19 mouse cellular contexts compared by ENCODE assay signal in the genomic region with DNA sequence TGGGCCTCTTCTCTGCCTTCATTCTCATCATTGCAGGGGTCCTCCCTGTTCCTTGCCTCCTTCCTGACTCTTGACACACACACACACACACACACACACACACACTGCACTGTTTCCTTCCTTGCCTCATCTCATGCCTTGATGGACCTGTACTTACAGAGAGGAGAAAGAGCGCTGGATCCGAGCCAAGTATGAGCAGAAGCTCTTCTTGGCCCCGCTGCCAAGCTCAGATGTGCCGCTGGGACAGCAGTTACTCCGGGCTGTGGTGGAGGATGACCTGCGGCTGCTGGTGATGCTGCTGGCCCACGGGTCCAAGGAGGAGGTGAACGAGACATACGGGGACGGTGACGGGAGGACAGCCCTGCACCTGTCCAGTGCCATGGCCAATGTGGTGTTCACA. TPM values are rescaled to one million over a fixed set of nuclear protein-coding genes. Genes with fewer than 3 reads are reported as not detected.
A peak's percentile ranks its signal among the peaks of the same experiment; 100 is the strongest.
DNase-seq lines count a peak whose midpoint lies in the region; ATAC-seq and TF ChIP-seq lines count a peak whose summit lies in the region.
"Had no signal": no experiment of that assay in that cellular context is flagged by ENCODE, and none has a peak within 500 bp of the region (broad histone marks: within the 10 kb centered on the region; RNA-seq: fewer than 3 reads in every experiment).

No protein-coding gene starts in this region.

- H3K4me2 ChIP-seq in hindbrain, postnatal 0 days (ENCODE audit: low read depth, low read length): no peak overlapping the region
- H3K4me2 ChIP-seq: forebrain, embryonic 15.5 days had no signal

- peaks cover 37% of the 10 kb centered on the region; the same call in 1 of the 2 replicates for H3K36me3 ChIP-seq in hindbrain, postnatal 0 days (ENCODE audit: insufficient read depth, low read length)

- WGBS in hindbrain, postnatal 0 days: 47% methylated on average over 11 of the region's 11 CpGs

- H3K9ac ChIP-seq in hindbrain, postnatal 0 days (replicated peaks; ENCODE audit: low read length): no peak overlapping the region
- H3K9ac ChIP-seq: forebrain, embryonic 15.5 days had no signal

- ATAC-seq in cerebellum, adult (ENCODE audit: insufficient number of reproducible peaks, low FRiP score, low TSS enrichment): no peak
- peak; percentile 24 for ATAC-seq in hindbrain, postnatal 0 days
- ATAC-seq: forebrain, embryonic 15.5 days; Patski had no signal

- H3K9me3 ChIP-seq in hindbrain, postnatal 0 days (ENCODE audit: low read length): no peaks in the 10 kb centered on the region
- H3K9me3 ChIP-seq: forebrain, embryonic 15.5 days had no signal

- H3K27me3 ChIP-seq in hindbrain, postnatal 0 days (ENCODE audit: insufficient read depth, low read length): no peaks in the 10 kb centered on the region
- H3K27me3 ChIP-seq: CH12.LX, Patski had no signal

- no peaks in the 10 kb centered on the region for H3K4me1 ChIP-seq in hindbrain, postnatal 0 days (ENCODE audit: insufficient read depth, low read length)

- H3K4me3 ChIP-seq in hindbrain, postnatal 0 days (ENCODE audit: low read length): no peak overlapping the region
- H3K4me3 ChIP-seq: forebrain, embryonic 15.5 days; gastrocnemius, adult 2 months; layer of hippocampus, adult 2 months had no signal

- no peak overlapping the region for H3K27ac ChIP-seq in hindbrain, postnatal 0 days
- H3K27ac ChIP-seq: forebrain, embryonic 15.5 days; gastrocnemius, adult 2 months; layer of hippocampus, adult 2 months; stomach, postnatal 0 days had no signal

- TF ChIP-seq CTCF in hindbrain, postnatal 0 days (IDR thresholded peaks at IDR 0.05; ENCODE audit: low read depth): no peak

- DNase-seq in cerebellum, adult 18-20 months: peak; percentile 38 to 50
- peak; percentile 52 for DNase-seq in kidney, postnatal 10 days
- no peak for DNase-seq in kidney, adult 9 months
- DNase-seq in right cerebral cortex, postnatal 14 days: peak; percentile 56
- no peak for DNase-seq in right cerebral cortex, adult 2 months (ENCODE audit: low spot score in 2 of 2)
- DNase-seq in hindbrain, postnatal 0 days (ENCODE audit: low spot score): peak; percentile 83
- DNase-seq in frontal cortex, postnatal 36 days (ENCODE audit: low spot score in 2 of 2): no peak
- DNase-seq: gastrocnemius, adult 2 months; heart, adult 18-20 months; thymus, postnatal 4 days had no signal

RNA-seq across cellular contexts. Expression of gene Gbx1, which starts 26.2 kb away (rescaled TPM):
- total RNA-seq in hindbrain, postnatal 0 days (2014; rRNA removed): 6.5 and 11.3 TPM in 2 replicates
- 4.1 and 4.4 TPM in 2 replicates for polyA plus RNA-seq in hindbrain, postnatal 0 days (2015; fragmentation: Nextera tagmentation; extraction: Ambion mirVana)
- total RNA-seq: adrenal gland, adult 18-20 months; gastrocnemius, adult 2 months; heart, adult 18-20 months had no signal
- polyA plus RNA-seq: heart, embryonic 16.5 days; liver, embryonic 16.5 days; Patski had no signal

RNA-seq across cellular contexts. Expression of gene Asb10, which starts 39.9 kb away (rescaled TPM):
- 0.10 TPM in 1 of 2 replicates, not detected in the other for total RNA-seq in hindbrain, postnatal 0 days (2014; rRNA removed)
- polyA plus RNA-seq in hindbrain, postnatal 0 days (2015; fragmentation: Nextera tagmentation; extraction: Ambion mirVana): 0.16 and 0.21 TPM in 2 replicates
- total RNA-seq: CH12.LX had no signal
- polyA plus RNA-seq: Patski had no signal

RNA-seq across cellular contexts. Expression of gene Agap3, which starts 48.9 kb away (rescaled TPM):
- 277 and 287 TPM in 2 replicates for total RNA-seq in hindbrain, postnatal 0 days (2014; rRNA removed)
- 112 and 121 TPM in 2 replicates for polyA plus RNA-seq in hindbrain, postnatal 0 days (2015; fragmentation: Nextera tagmentation; extraction: Ambion mirVana)

RNA-seq across cellular contexts. Expression of gene Tmub1, which starts 53.2 kb away (rescaled TPM):
- 74.6 and 78.4 TPM in 2 replicates for total RNA-seq in hindbrain, postnatal 0 days (2014; rRNA removed)
- polyA plus RNA-seq in hindbrain, postnatal 0 days (2015; fragmentation: Nextera tagmentation; extraction: Ambion mirVana): 50.0 and 51.2 TPM in 2 replicates

RNA-seq across cellular contexts. Expression of gene 4931409K22Rik, which starts 55.8 kb away (rescaled TPM):
- total RNA-seq in hindbrain, postnatal 0 days (2014; rRNA removed): not detected in 2 replicates
- polyA plus RNA-seq in hindbrain, postnatal 0 days (2015; fragmentation: Nextera tagmentation; extraction: Ambion mirVana): 0.09 and 0.16 TPM in 2 replicates
- total RNA-seq: adrenal gland, adult 18-20 months; CH12.LX; gastrocnemius, adult 2 months; heart, adult 18-20 months; layer of hippocampus, adult 2 months had no signal
- polyA plus RNA-seq: heart, embryonic 16.5 days; liver, embryonic 16.5 days; Patski; stomach, postnatal 0 days had no signal

Comparison
In these comparisons a context has a peak if more than half of its experiments do, and no peak if none do; other contexts are left out.
1. DNase-seq: peak in cerebellum, adult 18-20 months (2 of 2), kidney, postnatal 10 days (single experiment), right cerebral cortex, postnatal 14 days (single experiment) and hindbrain, postnatal 0 days (single experiment); none in kidney, adult 9 months (single experiment), right cerebral cortex, adult 2 months (0 of 2) and frontal cortex, postnatal 36 days (0 of 2).